Mouse (Mus musculus) limb, embryonic 11.5 days (tissue): Measurements from ENCODE around the gene Mei1. TPM values are rescaled to one million over a fixed set of nuclear protein-coding genes. Genes with fewer than 3 reads are reported as not detected.

Source experiments
- ATAC-seq: fragments of 200-750 bp; cut with Nextera tagmentation; 2 replicates; pipeline ENCODE4 v1.8.0; 2017; ENCODE audit warnings: low read depth; ENCODE audit not compliant: insufficient number of reproducible peaks, low FRiP score, low TSS enrichment
- DNase-seq: peaks from one replicate; pipeline ENCODE4 v3.0.0-alpha.2; 2015; ENCODE audit warnings: low spot score
- H3K27ac ChIP-seq: fragments of 300-500 bp; sonication (generic); replicated peaks from 2 replicates; pipeline ENCODE4 v1.5.1; 2014; ENCODE audit warnings: low read depth, mild to moderate bottlenecking, low read length
- H3K27me3 ChIP-seq: fragments of 300-500 bp; sonication (generic); 2 replicates; pipeline ENCODE4 v1.6.1; 2014; ENCODE audit warnings: mild to moderate bottlenecking, low read length, mixed read lengths; ENCODE audit not compliant: control insufficient read depth, insufficient read depth
- H3K36me3 ChIP-seq: fragments of 300-500 bp; sonication (generic); 2 replicates; pipeline ENCODE4 v1.6.1; 2014; ENCODE audit warnings: mild to moderate bottlenecking, low read length, moderate library complexity, mixed read lengths; ENCODE audit not compliant: control insufficient read depth, insufficient read depth
- H3K4me1 ChIP-seq: fragments of 300-500 bp; sonication (generic); 2 replicates; pipeline ENCODE4 v1.6.1; 2014; ENCODE audit warnings: low read length, mixed read lengths; ENCODE audit not compliant: control insufficient read depth, insufficient read depth
- H3K4me2 ChIP-seq: fragments of 300-500 bp; sonication (generic); 2 replicates; pipeline ENCODE4 v1.6.1; 2014; ENCODE audit warnings: low read depth, mild to moderate bottlenecking, moderate library complexity; ENCODE audit not compliant: severe bottlenecking
- H3K4me3 ChIP-seq: fragments of 300-500 bp; sonication (generic); 2 replicates; pipeline ENCODE4 v1.5.1; 2014; ENCODE audit warnings: low read depth, low read length
- H3K9ac ChIP-seq: fragments of 300-500 bp; sonication (generic); 2 replicates; pipeline ENCODE4 v1.6.1; 2014; ENCODE audit warnings: mild to moderate bottlenecking, low read length
- H3K9me3 ChIP-seq: fragments of 300-500 bp; sonication (generic); 2 replicates; pipeline ENCODE4 v1.6.1; 2016; ENCODE audit warnings: low read length; ENCODE audit not compliant: control insufficient read depth
- WGBS: fragments of 180-500 bp; shearing (Covaris S2); extraction: QIAGEN DNeasy Blood & Tissue Kit; methylation state at CpG from one replicate; pipeline ENCODE4 v1.1.7; 2014; 5-methylcytosine and 5-hydroxymethylcytosine counted together
- polyA plus RNA-seq: library from polyadenylated mRNA; unstranded; fragments of >200 nt; fragmentation: Nextera tagmentation; extraction: Ambion mirVana; gene quantifications from 2 replicates; pipeline ENCODE4 v1.2.1, GENCODE M21; 2014

Mei1 gene
- polyA plus RNA-seq, 1 experiment from 2014 or later, result 0.05 TPM

GRCm38 (mm10) chr15:82139196-82139595, 69.4 kb downstream of the Mei1 start:
- ATAC-seq, result no peak
- Histone ChIP-seq H3K36me3 (no peaks in the 10 kb centered on the region; the same call in 1 of the 2 replicates), H3K4me3 (no peak overlapping the region), H3K9ac (no peak overlapping the region), H3K4me1 (no peaks in the 10 kb centered on the region), H3K27me3 (no peaks in the 10 kb centered on the region), H3K9me3 (no peaks in the 10 kb centered on the region), H3K4me2 (no peak overlapping the region), H3K27ac (no peak overlapping the region)
- WGBS, result 94% methylated on average over 8 of the region's 8 CpGs
- DNase-seq, result no peak

GRCm38 (mm10) chr15:82140355-82140754, 70.6 kb downstream of the Mei1 start:
- ATAC-seq (no peak), DNase-seq (no peak)
- H3K9ac ChIP-seq, result no peak overlapping the region
- H3K4me3 ChIP-seq, result no peak overlapping the region
- no peaks in the 10 kb centered on the region for H3K4me1 ChIP-seq
- no peak overlapping the region for H3K4me2 ChIP-seq
- H3K36me3 ChIP-seq, result no peaks in the 10 kb centered on the region; the same call in 1 of the 2 replicates
- no peak overlapping the region for H3K27ac ChIP-seq
- WGBS, result 83% methylated on average over 3 of the region's 3 CpGs
- H3K27me3 ChIP-seq, result no peaks in the 10 kb centered on the region
- no peaks in the 10 kb centered on the region for H3K9me3 ChIP-seq

- H3K4me3 ChIP-seq, result no peak overlapping the region
- H3K9ac ChIP-seq, result no peak overlapping the region; the same call in 1 of the 2 replicates
- H3K36me3 ChIP-seq, result no peaks in the 10 kb centered on the region; the same call in 1 of the 2 replicates
- DNase-seq (no peak), ATAC-seq (no peak)
- no peak overlapping the region for H3K4me2 ChIP-seq
- no peak overlapping the region for H3K27ac ChIP-seq
- peaks cover 15% of the 10 kb centered on the region for H3K4me1 ChIP-seq
- WGBS, result 87% methylated on average over 5 of the region's 5 CpGs
- no peaks in the 10 kb centered on the region for H3K9me3 ChIP-seq
- no peaks in the 10 kb centered on the region for H3K27me3 ChIP-seq
Measured at GRCm38 (mm10) chr15:82144157-82144556, 74.4 kb downstream of the Mei1 start.

- DNase-seq, result no peak
- no peak overlapping the region for H3K9ac ChIP-seq
- ATAC-seq, result no peak
Measured at GRCm38 (mm10) chr15:82145408-82145807, 75.6 kb downstream of the Mei1 start.

GRCm38 (mm10) chr15:82145851-82146769, 76.3 kb downstream of the Mei1 start:
- H3K27ac ChIP-seq, result peak overlapping the region; percentile 89
- H3K9ac ChIP-seq, result no peak overlapping the region
- no peaks in the 10 kb centered on the region for H3K36me3 ChIP-seq
- WGBS, result 15% methylated on average over 11 of the region's 11 CpGs
- peak overlapping the region; percentile 32 for H3K4me2 ChIP-seq
- DNase-seq (peak; percentile 29), ATAC-seq (no peak)
- no peaks in the 10 kb centered on the region for H3K27me3 ChIP-seq
- no peaks in the 10 kb centered on the region for H3K9me3 ChIP-seq
- H3K4me1 ChIP-seq, result peaks cover 15% of the 10 kb centered on the region
- H3K4me3 ChIP-seq, result peak overlapping the region; percentile 9; the same call in 1 of the 2 replicates

More at GRCm38 (mm10) chr15:82145408-82145807, 75.6 kb downstream of the Mei1 start:
- WGBS, result 61% methylated on average over 2 of the region's 2 CpGs
- no peak overlapping the region for H3K4me3 ChIP-seq
- H3K4me2 ChIP-seq, result no peak overlapping the region
- H3K4me1 ChIP-seq, result peaks cover 15% of the 10 kb centered on the region
- H3K9me3 ChIP-seq, result no peaks in the 10 kb centered on the region
- H3K27ac ChIP-seq, result peak overlapping the region; percentile 23; the same call in 1 of the 2 replicates
- H3K36me3 ChIP-seq, result no peaks in the 10 kb centered on the region; the same call in 1 of the 2 replicates
- no peaks in the 10 kb centered on the region for H3K27me3 ChIP-seq

GRCm38 (mm10) chr15:82146770-82147610, 77.2 kb downstream of the Mei1 start, which contains the start of gene Srebf2:
Gene Srebf2, plus strand, starts transcription at chr15:82147181.
- H3K9ac ChIP-seq, result peak within 1 kb of the TSS; percentile 86
- H3K4me2 ChIP-seq, result peak within 1 kb of the TSS; percentile 59
- H3K4me3 ChIP-seq, result peak within 1 kb of the TSS; percentile 93
- H3K27ac ChIP-seq, result peak within 1 kb of the TSS; percentile 89
- 1% methylated on average over 70 of the region's 79 CpGs for WGBS
- no peaks in the 10 kb centered on the region for H3K36me3 ChIP-seq
- DNase-seq (peak; percentile 99), ATAC-seq (peak; percentile 97)
- no peaks in the 10 kb centered on the region for H3K9me3 ChIP-seq
- H3K4me1 ChIP-seq, result peaks cover 15% of the 10 kb centered on the region
- no peaks in the 10 kb centered on the region for H3K27me3 ChIP-seq

- H3K9me3 ChIP-seq, result no peaks in the 10 kb centered on the region
- H3K27me3 ChIP-seq, result no peaks in the 10 kb centered on the region
- peak; percentile 78 for DNase-seq
- H3K4me1 ChIP-seq, result peaks cover 15% of the 10 kb centered on the region
- H3K27ac ChIP-seq, result peak overlapping the region; percentile 70
- H3K9ac ChIP-seq, result peak overlapping the region; percentile 86
- peak; percentile 2; the same call in 1 of the 2 replicates for ATAC-seq
- peak overlapping the region; percentile 59 for H3K4me2 ChIP-seq
- under 1% methylated on average over 47 of the region's 50 CpGs for WGBS
- H3K36me3 ChIP-seq, result no peaks in the 10 kb centered on the region
- H3K4me3 ChIP-seq, result peak overlapping the region; percentile 93
Measured at GRCm38 (mm10) chr15:82147611-82148111, 77.9 kb downstream of the Mei1 start.

- peak overlapping the region; percentile 86; the same call in 1 of the 2 replicates for H3K9ac ChIP-seq
- no peak overlapping the region for H3K27ac ChIP-seq
- H3K4me2 ChIP-seq, result peak overlapping the region; percentile 59
- H3K4me3 ChIP-seq, result peak overlapping the region; percentile 93
- DNase-seq, result no peak
- H3K9me3 ChIP-seq, result no peaks in the 10 kb centered on the region
- no peak for ATAC-seq
- no peaks in the 10 kb centered on the region for H3K27me3 ChIP-seq
- no peaks in the 10 kb centered on the region for H3K36me3 ChIP-seq
- 31% methylated on average over 9 of the region's 9 CpGs for WGBS
- H3K4me1 ChIP-seq, result peaks cover 18% of the 10 kb centered on the region
Measured at GRCm38 (mm10) chr15:82148510-82148911, 78.7 kb downstream of the Mei1 start.
